Mouse (Mus musculus): ENCODE data around the gene Calm5. TPM values are rescaled to one million over a fixed set of nuclear protein-coding genes. Genes with fewer than 3 reads are reported as not detected.

The Calm5 gene
- total and polyA plus RNA-seq, 2 experiments: not detected

DNA sequence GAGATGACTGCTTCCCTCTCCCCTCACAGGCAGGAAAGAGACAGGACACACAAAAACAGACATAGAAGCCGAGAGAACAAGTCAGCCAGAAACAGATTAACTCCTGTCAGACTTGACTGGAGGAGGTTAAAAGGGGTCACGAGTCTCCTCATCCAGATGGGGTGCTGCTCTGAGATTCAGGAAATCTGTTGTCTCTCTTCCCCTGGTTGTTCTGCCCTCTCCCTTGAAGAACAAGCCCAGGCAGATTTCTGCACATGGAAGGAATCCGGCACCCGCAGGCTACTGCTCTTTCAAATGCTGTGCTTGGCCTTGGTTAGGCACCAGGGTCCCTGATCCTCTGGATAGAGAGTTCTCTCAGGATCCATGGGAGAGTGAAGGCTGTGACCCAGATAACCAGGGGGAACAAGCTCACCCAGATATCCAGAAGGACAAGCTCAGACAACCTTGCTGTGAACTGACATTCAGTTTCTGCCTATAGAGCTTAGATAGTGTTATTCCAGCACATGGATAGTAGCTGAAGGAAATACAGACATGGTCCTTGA is 23.8 kb downstream of the Calm5 start:
- Histone ChIP-seq H3K9ac (ENCODE audit: low read depth, low read length) (no peak overlapping the region), H3K79me2 (ENCODE audit: control insufficient read depth, insufficient read depth, low read length) (no peaks in the 10 kb centered on the region), H3K36me3 (ENCODE audit: control insufficient read depth, insufficient read depth, low read length) (peaks cover 7% of the 10 kb centered on the region), H3K27me3 (ENCODE audit: control insufficient read depth, insufficient read depth, low read length) (no peaks in the 10 kb centered on the region), H3K4me1 (ENCODE audit: control insufficient read depth, insufficient read depth, low read length) (no peaks in the 10 kb centered on the region), H3K4me3 (ENCODE audit: insufficient read depth, low read depth, low read length) (no peak overlapping the region), H3K27ac (replicated peaks; ENCODE audit: insufficient read depth, low read depth, low read length) (no peak overlapping the region)
- TF ChIP-seq POLR2A (IDR thresholded peaks at IDR 0.05; ENCODE audit: extremely low read depth, insufficient read depth, low read length): no peak
- no peak for TF ChIP-seq CTCF (IDR thresholded peaks at IDR 0.05; ENCODE audit: low read depth, low read length)
- no peak for DNase-seq (ENCODE audit: extremely low read depth, low read depth, low spot score)
- 74% methylated on average over 4 of the region's 4 CpGs for WGBS

DNA sequence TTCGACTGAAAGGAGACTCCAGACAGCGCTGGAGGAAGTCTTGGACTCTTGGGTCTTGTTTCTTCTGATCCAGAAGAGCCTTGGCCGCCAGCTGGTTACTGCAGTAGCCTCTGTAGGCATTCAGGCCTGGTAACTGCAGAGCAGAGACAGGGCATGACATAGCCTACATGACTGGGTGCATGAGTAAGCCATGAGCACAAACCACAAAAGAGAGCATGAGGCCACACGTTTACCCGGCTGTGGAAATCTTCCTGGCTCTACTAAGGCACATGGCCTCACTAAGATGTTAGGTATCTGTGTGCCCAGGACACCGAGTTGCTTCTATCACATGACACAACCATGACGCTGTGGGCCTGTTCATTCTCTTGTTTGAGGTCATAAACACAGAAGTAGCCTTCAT is 32.7 kb downstream of the Calm5 start:
- H3K4me1 ChIP-seq (ENCODE audit: control insufficient read depth, insufficient read depth, low read length): peaks cover 9% of the 10 kb centered on the region
- 89% methylated on average over 7 of the region's 7 CpGs for WGBS
- H3K9ac ChIP-seq (ENCODE audit: low read depth, low read length): no peak overlapping the region
- peaks cover 59% of the 10 kb centered on the region for H3K36me3 ChIP-seq (ENCODE audit: control insufficient read depth, insufficient read depth, low read length)
- TF ChIP-seq POLR2A (IDR thresholded peaks at IDR 0.05; ENCODE audit: extremely low read depth, insufficient read depth, low read length) (no peak), CTCF (IDR thresholded peaks at IDR 0.05; ENCODE audit: low read depth, low read length) (no peak)
- H3K4me3 ChIP-seq (ENCODE audit: insufficient read depth, low read depth, low read length): no peak overlapping the region
- no peak overlapping the region for H3K27ac ChIP-seq (replicated peaks; ENCODE audit: insufficient read depth, low read depth, low read length)
- peaks cover 7% of the 10 kb centered on the region for H3K79me2 ChIP-seq (ENCODE audit: control insufficient read depth, insufficient read depth, low read length)
- no peaks in the 10 kb centered on the region for H3K27me3 ChIP-seq (ENCODE audit: control insufficient read depth, insufficient read depth, low read length)
- no peak for DNase-seq (ENCODE audit: extremely low read depth, low read depth, low spot score)

DNA sequence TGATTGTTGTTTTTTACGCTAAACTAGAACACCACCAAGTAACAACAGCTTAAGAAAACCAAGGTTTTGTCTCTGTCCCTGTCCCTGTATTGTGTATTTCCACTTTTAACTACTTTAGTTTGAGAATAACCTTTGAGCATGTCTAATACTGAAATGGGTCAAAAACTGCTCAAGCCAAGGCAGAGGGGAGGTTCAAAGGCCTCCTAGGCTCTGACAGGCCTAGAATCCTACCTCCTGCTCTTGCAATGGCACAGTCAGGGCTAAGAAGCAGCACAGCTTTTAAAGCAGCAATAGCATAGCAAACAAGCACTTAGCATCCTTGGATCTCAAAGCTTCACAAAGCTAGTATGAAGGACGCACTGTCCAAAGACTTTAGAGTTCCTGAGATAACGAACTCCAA is 35.1 kb downstream of the Calm5 start:
- 52% methylated on average over 3 of the region's 3 CpGs for WGBS
- Histone ChIP-seq H3K27ac (replicated peaks; ENCODE audit: insufficient read depth, low read depth, low read length) (0 out of 2 replicates have a peak overlapping the region, but pooled peaks have one; percentile 15), H3K4me1 (ENCODE audit: control insufficient read depth, insufficient read depth, low read length) (peaks cover 9% of the 10 kb centered on the region), H3K9ac (ENCODE audit: low read depth, low read length) (no peak overlapping the region), H3K4me3 (ENCODE audit: insufficient read depth, low read depth, low read length) (no peak overlapping the region), H3K27me3 (ENCODE audit: control insufficient read depth, insufficient read depth, low read length) (no peaks in the 10 kb centered on the region), H3K36me3 (ENCODE audit: control insufficient read depth, insufficient read depth, low read length) (peaks cover 46% of the 10 kb centered on the region), H3K79me2 (ENCODE audit: control insufficient read depth, insufficient read depth, low read length) (peaks cover 7% of the 10 kb centered on the region)
- no peak for TF ChIP-seq POLR2A (IDR thresholded peaks at IDR 0.05; ENCODE audit: extremely low read depth, insufficient read depth, low read length)
- no peak for TF ChIP-seq CTCF (IDR thresholded peaks at IDR 0.05; ENCODE audit: low read depth, low read length)
- peak; percentile 85 for DNase-seq (ENCODE audit: extremely low read depth, low read depth, low spot score)

DNA sequence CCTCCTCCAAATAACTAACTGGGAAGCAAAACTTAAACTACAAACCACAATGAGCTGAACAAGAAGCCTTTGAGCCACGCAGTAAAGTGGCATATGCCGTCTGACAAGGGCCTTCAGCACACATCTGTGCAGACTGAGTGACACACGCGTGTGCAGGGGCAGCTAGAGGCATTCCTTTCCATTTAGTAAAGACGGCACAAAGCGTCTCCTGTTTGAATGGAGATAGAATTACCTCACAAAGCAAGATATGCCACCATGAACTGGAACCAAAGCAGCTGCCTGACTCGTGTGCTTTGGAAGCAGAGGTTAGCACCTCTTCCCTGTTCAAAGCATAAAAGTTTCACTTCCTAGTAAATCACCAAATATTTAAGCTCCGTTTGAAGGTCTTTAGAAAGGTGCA is 36.1 kb downstream of the Calm5 start:
- H3K27me3 ChIP-seq (ENCODE audit: control insufficient read depth, insufficient read depth, low read length): no peaks in the 10 kb centered on the region
- peaks cover 7% of the 10 kb centered on the region for H3K79me2 ChIP-seq (ENCODE audit: control insufficient read depth, insufficient read depth, low read length)
- no peak for TF ChIP-seq CTCF (IDR thresholded peaks at IDR 0.05; ENCODE audit: low read depth, low read length)
- no peak for TF ChIP-seq POLR2A (IDR thresholded peaks at IDR 0.05; ENCODE audit: extremely low read depth, insufficient read depth, low read length)
- H3K4me1 ChIP-seq (ENCODE audit: control insufficient read depth, insufficient read depth, low read length): peaks cover 9% of the 10 kb centered on the region
- H3K27ac ChIP-seq (replicated peaks; ENCODE audit: insufficient read depth, low read depth, low read length): peak overlapping the region; percentile 80
- H3K36me3 ChIP-seq (ENCODE audit: control insufficient read depth, insufficient read depth, low read length): peaks cover 40% of the 10 kb centered on the region
- H3K9ac ChIP-seq (ENCODE audit: low read depth, low read length): peak overlapping the region; percentile 77
- DNase-seq (ENCODE audit: extremely low read depth, low read depth, low spot score): peak; percentile 52
- H3K4me3 ChIP-seq (ENCODE audit: insufficient read depth, low read depth, low read length): peak overlapping the region; percentile 30
- 18% methylated on average over 8 of the region's 8 CpGs for WGBS

DNA sequence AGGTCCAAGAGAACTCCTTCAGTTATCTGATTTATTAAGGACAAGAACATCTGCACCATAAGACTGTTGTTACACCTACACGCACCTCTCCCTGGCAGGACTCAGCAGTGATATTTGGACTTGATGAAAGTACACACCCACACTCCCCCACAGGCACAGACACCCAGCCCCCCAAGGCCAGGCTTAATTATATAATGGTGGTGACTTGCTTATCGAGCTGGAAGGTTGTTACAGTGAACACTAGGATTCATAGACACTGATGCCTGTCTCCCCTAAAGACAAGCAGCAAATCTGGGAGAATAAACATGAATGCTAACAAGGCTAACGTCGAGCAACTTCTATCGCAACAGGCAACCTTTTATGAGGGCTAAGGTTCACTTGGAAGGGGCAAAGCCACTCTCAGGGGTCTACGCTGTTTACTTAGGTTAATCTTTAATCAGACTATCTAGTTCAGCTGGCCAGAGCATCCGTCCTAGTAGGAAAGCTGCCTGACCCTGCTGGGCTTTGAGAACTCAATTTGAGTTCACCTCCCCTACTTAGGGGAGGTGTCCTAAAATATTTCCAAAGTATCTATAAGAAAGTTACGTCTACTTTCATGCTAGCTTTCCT is 37.6 kb downstream of the Calm5 start:
- H3K4me3 ChIP-seq (ENCODE audit: insufficient read depth, low read depth, low read length): peak overlapping the region; percentile 78
- H3K36me3 ChIP-seq (ENCODE audit: control insufficient read depth, insufficient read depth, low read length): peaks cover 25% of the 10 kb centered on the region
- no peak for TF ChIP-seq CTCF (IDR thresholded peaks at IDR 0.05; ENCODE audit: low read depth, low read length)
- TF ChIP-seq POLR2A (IDR thresholded peaks at IDR 0.05; ENCODE audit: extremely low read depth, insufficient read depth, low read length): no peak
- peak; percentile 98 for DNase-seq (ENCODE audit: extremely low read depth, low read depth, low spot score)
- peak overlapping the region; percentile 47 for H3K9ac ChIP-seq (ENCODE audit: low read depth, low read length)
- H3K4me1 ChIP-seq (ENCODE audit: control insufficient read depth, insufficient read depth, low read length): peaks cover 14% of the 10 kb centered on the region
- H3K27ac ChIP-seq (replicated peaks; ENCODE audit: insufficient read depth, low read depth, low read length): peak overlapping the region; percentile 91
- H3K27me3 ChIP-seq (ENCODE audit: control insufficient read depth, insufficient read depth, low read length): no peaks in the 10 kb centered on the region
- peaks cover 7% of the 10 kb centered on the region for H3K79me2 ChIP-seq (ENCODE audit: control insufficient read depth, insufficient read depth, low read length)
- WGBS: 25% methylated on average over 8 of the region's 8 CpGs

DNA sequence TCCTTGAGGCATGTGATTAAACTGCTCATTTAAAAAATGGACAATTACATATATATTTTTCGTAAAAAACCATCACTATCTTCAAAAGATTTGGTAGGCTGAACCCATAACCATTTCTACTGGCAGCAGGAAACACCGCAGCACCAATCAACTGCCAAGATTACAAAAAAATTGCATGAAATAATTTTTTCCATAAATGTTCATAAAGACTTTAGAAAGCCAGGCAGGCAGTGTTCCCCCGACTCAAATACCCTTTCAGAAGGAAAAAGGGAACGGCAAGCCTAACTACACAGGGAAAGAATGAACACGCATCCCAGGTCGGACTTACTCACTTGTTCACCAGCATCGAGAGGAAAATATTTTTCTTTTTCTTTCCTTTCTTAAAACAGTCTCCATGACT is 38.6 kb downstream of the Calm5 start:
- Histone ChIP-seq H3K79me2 (ENCODE audit: control insufficient read depth, insufficient read depth, low read length) (peaks cover 7% of the 10 kb centered on the region), H3K27ac (replicated peaks; ENCODE audit: insufficient read depth, low read depth, low read length) (peak overlapping the region; percentile 49), H3K27me3 (ENCODE audit: control insufficient read depth, insufficient read depth, low read length) (no peaks in the 10 kb centered on the region), H3K4me1 (ENCODE audit: control insufficient read depth, insufficient read depth, low read length) (peaks cover 14% of the 10 kb centered on the region), H3K36me3 (ENCODE audit: control insufficient read depth, insufficient read depth, low read length) (peaks cover 15% of the 10 kb centered on the region), H3K9ac (ENCODE audit: low read depth, low read length) (peak overlapping the region; percentile 66), H3K4me3 (ENCODE audit: insufficient read depth, low read depth, low read length) (peak overlapping the region; percentile 78)
- peak; percentile 35 for DNase-seq (ENCODE audit: extremely low read depth, low read depth, low spot score)
- 11% methylated on average over 7 of the region's 7 CpGs for WGBS
- TF ChIP-seq POLR2A (IDR thresholded peaks at IDR 0.05; ENCODE audit: extremely low read depth, insufficient read depth, low read length) (no peak), CTCF (IDR thresholded peaks at IDR 0.05; ENCODE audit: low read depth, low read length) (no peak)

All from liver, adult 2 months (tissue).